In the genomic region with DNA sequence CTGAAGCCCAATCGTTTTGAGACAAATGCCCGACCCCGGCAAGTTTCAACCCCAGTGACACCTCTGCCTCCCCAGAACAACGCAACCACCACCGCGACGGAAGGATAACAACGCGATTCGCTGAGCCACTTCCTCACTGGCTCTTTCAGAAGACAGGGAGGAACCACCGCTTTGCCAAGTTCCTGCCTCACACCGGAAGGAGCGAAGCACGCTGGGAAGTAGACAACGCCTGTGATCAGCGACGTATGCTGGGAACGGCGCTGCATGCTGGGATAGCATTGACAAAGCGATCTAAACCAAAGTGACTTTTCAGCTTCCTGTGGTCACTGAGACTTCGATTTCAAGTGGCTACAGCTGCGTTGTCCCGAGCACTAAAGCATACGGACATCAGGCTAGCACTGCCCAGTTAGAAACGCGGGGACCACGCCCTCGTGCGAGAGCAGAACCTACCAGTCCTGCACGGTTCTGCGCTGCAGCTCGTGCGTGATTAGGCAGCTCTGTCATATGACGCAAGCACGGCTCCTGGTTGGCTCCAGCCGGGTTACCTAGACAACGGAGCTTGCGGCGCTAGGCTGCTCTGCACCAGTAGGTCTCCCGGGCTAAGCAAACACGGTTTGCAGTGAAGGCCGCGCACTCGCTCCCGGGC, we compare ENCODE assay signal across 1 mouse cellular context.
A peak's percentile ranks its signal among the peaks of the same experiment; 100 is the strongest.
TF ChIP-seq lines count a peak whose summit lies in the region.

A gene (plus strand): TSS at position 195 of the 646 bp plus-strand sequence.

TF ChIP-seq in CH12.LX, 34 proteins besides CTCF, POLR2A, EP300 and RAD21 (continued from another document):
- TF ChIP-seq ZKSCAN1 (IDR thresholded peaks at IDR 0.05; ENCODE audit: borderline replicate concordance, low read depth, low read length) (no peak), MAZ (IDR thresholded peaks at IDR 0.05; ENCODE audit: low read depth, low read length) (no peak), JUN (IDR thresholded peaks at IDR 0.05; ENCODE audit: insufficient read depth, low read depth, low read length) (no peak; the same call in 1 of the 2 replicates), MAFK (IDR thresholded peaks at IDR 0.05; ENCODE audit: insufficient replicate concordance, low read length) (no peak), SIN3A (IDR thresholded peaks at IDR 0.05; ENCODE audit: low read length) (peak; percentile 96), MEF2A (IDR thresholded peaks at IDR 0.05; ENCODE audit: borderline replicate concordance, low read depth, low read length) (0 out of 2 replicates have a peak, but pooled peaks have one; percentile 6), IRF4 (IDR thresholded peaks at IDR 0.05; ENCODE audit: low read depth, low read length) (peak; percentile 62; the same call in 1 of the 2 replicates), USF1 (IDR thresholded peaks at IDR 0.05; ENCODE audit: low read depth, low read length) (peak; percentile 91), USF2 (conservative IDR thresholded peaks at IDR 0.05; ENCODE audit: low read depth, low read length) (peak; percentile 85), PAX5 (IDR thresholded peaks at IDR 0.05; ENCODE audit: low read length) (no peak), NELFE (IDR thresholded peaks at IDR 0.05; ENCODE audit: low read depth, low read length) (peak; percentile 73), CHD1 (IDR thresholded peaks at IDR 0.05; ENCODE audit: low read depth, low read length) (no peak), MYC (IDR thresholded peaks at IDR 0.05; ENCODE audit: low read depth, low read length) (peak; percentile 96), TCF12 (IDR thresholded peaks at IDR 0.05; ENCODE audit: low read depth, low read length) (peak; percentile 78), ZMIZ1 (IDR thresholded peaks at IDR 0.05; ENCODE audit: low read depth, low read length) (peak; percentile 77), CHD2 (IDR thresholded peaks at IDR 0.05; ENCODE audit: low read length) (peak; percentile 60; the same call in 1 of the 2 replicates)
